Mouse (Mus musculus): ENCODE data around the gene Ice1.

DNA sequence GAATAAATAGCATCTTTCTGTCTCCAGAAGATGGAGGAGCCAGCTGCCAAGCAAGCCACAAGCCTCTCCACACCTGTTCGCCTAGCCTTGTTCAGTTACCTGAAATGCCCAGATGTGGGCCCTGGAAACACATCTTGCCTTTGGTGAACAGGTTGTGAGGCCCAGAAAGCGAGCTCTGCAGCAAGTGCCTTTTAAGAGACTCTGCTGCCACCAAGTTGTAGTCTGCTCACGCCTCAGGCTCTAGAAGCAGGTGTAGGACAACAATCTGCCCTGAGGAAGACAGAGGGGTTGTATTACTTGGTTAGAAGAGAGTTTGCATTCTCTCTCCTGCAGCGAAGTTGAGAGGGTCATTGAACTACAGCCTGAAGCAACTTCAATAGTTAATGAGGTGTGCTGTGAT is 55.9 kb downstream of the Ice1 start:
- no peak for TF ChIP-seq POLR2A (IDR thresholded peaks at IDR 0.05; ENCODE audit: borderline replicate concordance, insufficient read depth, low read length)
- TF ChIP-seq CTCF (IDR thresholded peaks at IDR 0.05; ENCODE audit: borderline replicate concordance, insufficient read depth, low read depth, low read length): no peak

All from cerebellum, adult 2 months (tissue).